Mouse (Mus musculus): ENCODE data around the gene Lemd1.

DNA sequence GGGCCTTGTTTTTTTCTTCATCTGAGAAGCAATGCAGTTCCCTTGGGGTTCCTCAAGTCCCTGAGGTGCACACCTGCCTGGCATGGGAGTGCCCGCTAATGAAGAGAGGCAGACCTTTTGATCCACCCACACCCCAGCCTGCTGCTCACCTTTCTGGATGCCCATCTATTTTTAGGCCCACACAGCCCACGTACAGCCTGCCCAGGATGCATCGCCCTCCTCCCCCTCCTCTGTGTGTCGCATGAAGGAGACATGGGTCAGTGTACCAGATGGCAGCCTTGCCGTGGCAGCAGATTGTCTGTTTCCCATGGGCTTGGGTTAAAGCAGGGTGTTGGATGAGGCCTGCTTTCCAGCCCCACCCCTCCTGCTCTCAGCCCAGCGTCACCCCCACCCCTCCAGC is 98.7 kb downstream of the Lemd1 start:
- TF ChIP-seq POLR2A (IDR thresholded peaks at IDR 0.05; ENCODE audit: extremely low read depth, insufficient read depth, low read length) (no peak), CTCF (IDR thresholded peaks at IDR 0.05; ENCODE audit: low read depth, low read length) (no peak)
